Mouse (Mus musculus): ENCODE data around the gene Ghitm. TPM values are rescaled to one million over a fixed set of nuclear protein-coding genes. Genes with fewer than 3 reads are reported as not detected.

The Ghitm gene
- polyA plus RNA-seq, 1 experiment from 2014 or later = 188 TPM

DNA sequence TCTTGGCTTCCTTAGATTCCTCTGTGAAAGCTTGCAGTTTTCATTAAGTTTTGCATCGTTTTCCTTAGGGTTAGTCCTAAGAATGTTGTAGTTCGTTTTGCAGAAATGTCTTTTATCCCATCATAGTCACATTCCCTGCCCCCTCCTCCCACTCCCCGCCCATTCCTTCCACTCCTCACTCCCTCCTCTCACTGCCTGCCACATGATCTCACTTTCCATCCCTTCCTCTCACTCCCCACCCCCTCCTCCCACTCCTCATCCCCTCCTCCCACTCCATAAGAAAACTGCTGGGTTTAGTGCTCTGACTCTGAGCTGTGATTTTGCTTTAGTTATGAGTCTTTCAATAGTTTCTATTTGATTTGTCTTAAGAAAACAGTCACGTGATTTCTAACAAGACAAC lies 51.3 kb downstream of the Ghitm start:
- H3K27ac ChIP-seq (ENCODE audit: low read length) = no peak overlapping the region
- H3K27me3 ChIP-seq (replicated peaks; ENCODE audit: control insufficient read depth, insufficient read depth, low read length) = no peaks in the 10 kb centered on the region
- H3K36me3 ChIP-seq (ENCODE audit: control insufficient read depth, insufficient read depth) = no peaks in the 10 kb centered on the region
- WGBS = 22% methylated on average over 4 of the region's 4 CpGs
- H3K4me3 ChIP-seq (replicated peaks; ENCODE audit: low read length) = no peak overlapping the region
- H3K4me2 ChIP-seq (ENCODE audit: low read length) = no peak overlapping the region
- no peak overlapping the region for H3K9ac ChIP-seq (replicated peaks; ENCODE audit: low read depth, low read length)
- no peaks in the 10 kb centered on the region for H3K9me3 ChIP-seq (ENCODE audit: control insufficient read depth, low read length)
- no peak for ATAC-seq
- H3K4me1 ChIP-seq (replicated peaks; ENCODE audit: control insufficient read depth, insufficient read depth, low read length) = no peaks in the 10 kb centered on the region

DNA sequence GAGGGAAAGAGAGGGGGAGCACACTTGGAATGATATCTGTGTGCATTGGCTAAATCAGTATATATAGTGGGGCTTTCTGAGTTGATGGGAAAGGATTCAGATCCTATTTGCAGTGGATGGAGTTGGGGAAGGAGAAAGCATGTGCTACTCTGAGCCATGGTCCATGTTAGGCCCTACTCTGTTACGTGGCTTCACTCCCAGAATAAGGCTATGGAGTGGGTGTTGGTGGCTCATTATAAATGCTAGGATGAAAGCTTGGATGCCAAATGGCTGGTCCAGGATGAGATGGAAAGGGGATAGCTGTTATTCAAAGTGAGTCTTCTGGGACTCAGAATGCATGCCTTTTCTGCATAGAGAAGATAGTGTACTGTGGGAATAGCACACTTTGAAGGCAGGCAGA lies 54.3 kb downstream of the Ghitm start:
- H3K9ac ChIP-seq (replicated peaks; ENCODE audit: low read depth, low read length) = no peak overlapping the region
- H3K4me1 ChIP-seq (replicated peaks; ENCODE audit: control insufficient read depth, insufficient read depth, low read length) = no peaks in the 10 kb centered on the region
- no peak overlapping the region for H3K4me3 ChIP-seq (replicated peaks; ENCODE audit: low read length)
- H3K27ac ChIP-seq (ENCODE audit: low read length) = no peak overlapping the region
- no peak overlapping the region for H3K4me2 ChIP-seq (ENCODE audit: low read length)
- 93% methylated on average over 1 of the region's 1 CpGs for WGBS
- ATAC-seq = no peak
- H3K36me3 ChIP-seq (ENCODE audit: control insufficient read depth, insufficient read depth) = no peaks in the 10 kb centered on the region
- no peaks in the 10 kb centered on the region for H3K27me3 ChIP-seq (replicated peaks; ENCODE audit: control insufficient read depth, insufficient read depth, low read length)
- H3K9me3 ChIP-seq (ENCODE audit: control insufficient read depth, low read length) = no peaks in the 10 kb centered on the region

Other genes starting within 250 kb of the Ghitm start
- gene Ccser2, start 166.5 kb downstream of the Ghitm start, polyA plus RNA-seq (2015; fragmentation: Nextera tagmentation; extraction: Ambion mirVana) = 94.7 and 97.2 TPM in 2 replicates
- gene Rgr, start 86.3 kb downstream of the Ghitm start, polyA plus RNA-seq (2015; fragmentation: Nextera tagmentation; extraction: Ambion mirVana) = not detected in 2 replicates
- not detected in 2 replicates for gene Lrit1, start 80.4 kb downstream of the Ghitm start, polyA plus RNA-seq (2015; fragmentation: Nextera tagmentation; extraction: Ambion mirVana)
- gene Lrit2, start 67.3 kb downstream of the Ghitm start, polyA plus RNA-seq (2015; fragmentation: Nextera tagmentation; extraction: Ambion mirVana) = not detected in 2 replicates
- gene Cdhr1, start 36.9 kb downstream of the Ghitm start, polyA plus RNA-seq (2015; fragmentation: Nextera tagmentation; extraction: Ambion mirVana) = 3.7 and 5.2 TPM in 2 replicates
- 0.37 TPM in 1 of 2 replicates, not detected in the other for gene 2610528A11Rik, start 21.2 kb downstream of the Ghitm start, polyA plus RNA-seq (2015; fragmentation: Nextera tagmentation; extraction: Ambion mirVana)

All from forebrain, embryonic 16.5 days (tissue).